Mouse (Mus musculus) layer of hippocampus, adult 2 months (tissue): ENCODE data around the gene Leprot. TPM values are rescaled to one million over a fixed set of nuclear protein-coding genes. Genes with fewer than 3 reads are reported as not detected.

Experiments
- DNase-seq, 2 experiments: peaks; one replicate each; pipeline ENCODE4 v3.0.0; 2022; ENCODE audit warnings: low spot score in 2 of 2
- H3K27ac ChIP-seq: fragments of 200-600 bp; 2 replicates; pipeline ENCODE4 v1.8.1; 2022
- H3K4me3 ChIP-seq: fragments of 200-600 bp; 2 replicates; pipeline ENCODE4 v1.8.1; 2022; ENCODE audit warnings: mild to moderate bottlenecking
- CTCF ChIP-seq: fragments of 200-600 bp; conservative IDR thresholded peaks from 2 replicates; pipeline ENCODE4 v1.8.1; 2022; ENCODE audit warnings: antibody characterized with exemption, mild to moderate bottlenecking, moderate library complexity
- total RNA-seq, 2 experiments: library from RNA; stranded (reverse); gene quantifications; 2 replicates each; pipeline ENCODE4 v1.2.3; 2021

Leprot gene
- total RNA-seq, 2 experiments from 2014 or later, result 27.4 to 27.9 TPM

DNA sequence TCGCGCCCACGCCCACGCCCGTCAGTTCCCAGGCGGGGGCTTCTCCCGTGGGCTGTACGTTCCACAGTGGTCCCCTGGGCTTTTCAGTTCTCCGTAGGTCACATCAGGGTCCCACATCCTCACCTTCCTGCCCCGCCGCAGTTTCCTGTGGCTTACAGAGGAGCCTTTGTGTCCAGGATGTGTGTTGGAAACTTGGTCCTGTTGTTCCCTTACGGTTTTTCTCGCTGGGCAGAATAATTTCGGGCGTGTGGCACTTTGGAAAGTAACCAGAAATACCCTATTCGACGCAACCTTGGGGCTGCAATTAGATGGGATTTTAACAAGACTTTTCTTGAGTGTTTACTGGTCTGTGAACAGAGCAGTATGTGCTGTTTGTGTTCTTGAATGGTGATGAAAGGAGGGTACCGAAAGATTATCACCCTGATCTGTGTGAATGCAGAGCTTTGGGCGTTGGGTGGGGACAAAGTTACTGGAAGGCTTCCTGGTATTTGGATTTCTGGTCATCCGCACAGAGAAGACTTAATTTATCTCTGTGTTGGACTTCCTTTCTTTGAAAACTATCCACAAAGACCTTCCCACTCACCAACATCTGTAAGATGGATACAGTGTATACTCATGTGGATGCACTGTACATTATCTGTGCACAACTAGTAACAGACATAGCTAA is 591 bp downstream of the Leprot start:
- TF ChIP-seq CTCF, result no peak
- H3K4me3 ChIP-seq, result peak overlapping the region; percentile 71
- H3K27ac ChIP-seq, result peak overlapping the region; percentile 98
- DNase-seq, result no peak

- no peak for DNase-seq
- H3K27ac ChIP-seq, result peak overlapping the region; percentile 98
- peak overlapping the region; percentile 71 for H3K4me3 ChIP-seq
- no peak for TF ChIP-seq CTCF
These were observed 1.2 kb downstream of the Leprot start for GRCm38 (mm10) chr4:101648745-101649144.

DNA sequence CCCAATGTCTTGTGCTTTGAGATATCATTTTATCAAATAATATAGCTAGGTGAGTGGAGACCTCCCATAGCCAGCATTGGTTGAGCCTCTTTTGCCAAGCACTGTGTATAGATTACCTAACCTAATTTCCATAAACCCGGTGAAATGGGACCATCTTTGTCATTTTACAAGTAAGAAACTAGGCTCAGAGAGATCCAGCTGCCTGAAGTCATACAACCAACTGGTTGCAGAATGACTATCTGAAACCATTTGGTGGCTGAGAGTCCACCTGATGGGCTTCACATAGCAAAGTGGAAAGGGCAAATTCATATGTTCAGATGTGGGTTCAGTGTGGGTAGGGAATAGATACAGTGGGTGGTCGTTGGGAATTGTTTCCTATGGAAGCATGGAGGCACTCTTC is 3.4 kb downstream of the Leprot start:
- no peak overlapping the region for H3K27ac ChIP-seq
- no peak for DNase-seq

DNA sequence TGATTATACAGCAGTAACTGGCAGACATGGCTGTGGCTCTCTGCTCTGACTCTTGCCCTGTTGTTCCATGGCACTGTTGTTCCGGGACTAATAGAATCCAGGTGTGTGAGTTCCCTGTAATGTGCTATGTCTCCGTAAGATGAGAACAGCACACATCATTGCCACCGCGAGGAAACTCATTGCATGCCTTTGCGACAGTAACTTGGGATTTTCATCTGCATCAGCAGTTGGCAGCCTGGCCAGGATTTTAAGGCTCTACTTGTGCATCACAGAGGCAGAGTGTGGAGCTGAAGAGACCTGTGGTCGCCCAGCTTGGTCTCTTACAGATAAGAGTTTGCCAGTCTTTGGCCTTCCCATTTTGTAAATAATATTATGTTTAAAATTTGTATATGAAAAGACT is 6.7 kb downstream of the Leprot start:
- TF ChIP-seq CTCF, result no peak
- Histone ChIP-seq H3K27ac (peak overlapping the region; percentile 56; the same call in 1 of the 2 replicates), H3K4me3 (no peak overlapping the region)
- no peak for DNase-seq

More for the DNA sequence above, 3.4 kb downstream of the Leprot start:
- TF ChIP-seq CTCF, result no peak
- H3K4me3 ChIP-seq, result no peak overlapping the region

- no peak for TF ChIP-seq CTCF
- peak overlapping the region; percentile 56; the same call in 1 of the 2 replicates for H3K27ac ChIP-seq
- DNase-seq, result peak; percentile 41 to 47
- H3K4me3 ChIP-seq, result no peak overlapping the region
These were observed 7.4 kb downstream of the Leprot start for GRCm38 (mm10) chr4:101654788-101655414.

DNA sequence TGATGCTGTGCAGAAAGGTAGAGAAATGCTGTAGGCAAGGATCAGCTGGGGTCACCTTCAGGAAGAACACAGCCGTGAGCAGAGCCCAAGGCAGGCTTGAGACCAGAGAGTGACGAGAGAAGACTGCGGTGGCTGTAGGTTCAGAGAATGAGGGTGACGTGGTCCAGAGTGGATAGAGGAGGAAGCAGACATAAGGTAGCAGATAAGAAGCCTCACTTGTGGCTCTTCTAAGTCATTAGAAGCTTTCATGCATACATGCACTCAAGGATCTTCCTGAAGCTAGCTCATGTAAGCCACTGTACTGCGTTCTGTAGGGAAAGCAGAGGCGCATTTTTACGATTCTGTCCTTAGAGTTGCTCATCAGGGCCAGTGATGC is 7.9 kb downstream of the Leprot start:
- Histone ChIP-seq H3K4me3 (no peak overlapping the region), H3K27ac (peak overlapping the region; percentile 56; the same call in 1 of the 2 replicates)
- DNase-seq, result no peak
- no peak for TF ChIP-seq CTCF

- no peak overlapping the region for H3K4me3 ChIP-seq
- no peak for TF ChIP-seq CTCF
- H3K27ac ChIP-seq, result peak overlapping the region; percentile 56; the same call in 1 of the 2 replicates
- DNase-seq, result no peak
These were observed 8.5 kb downstream of the Leprot start for GRCm38 (mm10) chr4:101656056-101656455.

- no peak for DNase-seq
- TF ChIP-seq CTCF, result peak; percentile 78
- peak overlapping the region; percentile 54 for H3K27ac ChIP-seq
- no peak overlapping the region for H3K4me3 ChIP-seq
These were observed 9.5 kb downstream of the Leprot start for GRCm38 (mm10) chr4:101656956-101657570.

GRCm38 (mm10) chr4:101664160-101664750 is 16.7 kb downstream of the Leprot start:
- no peak overlapping the region for H3K4me3 ChIP-seq
- DNase-seq, result peak in 1 of 2 experiments; percentile 52
- TF ChIP-seq CTCF, result peak; percentile 96
- H3K27ac ChIP-seq, result no peak overlapping the region

GRCm38 (mm10) chr4:101664766-101665165 is 17.2 kb downstream of the Leprot start:
- no peak overlapping the region for H3K27ac ChIP-seq
- DNase-seq, result no peak
- no peak overlapping the region for H3K4me3 ChIP-seq
- no peak; the same call in 1 of the 2 replicates for TF ChIP-seq CTCF

GRCm38 (mm10) chr4:101669161-101669560 is 21.6 kb downstream of the Leprot start:
- TF ChIP-seq CTCF, result no peak
- Histone ChIP-seq H3K4me3 (no peak overlapping the region), H3K27ac (no peak overlapping the region)
- DNase-seq, result no peak

GRCm38 (mm10) chr4:101669811-101670210 is 22.3 kb downstream of the Leprot start:
- no peak overlapping the region for H3K4me3 ChIP-seq
- TF ChIP-seq CTCF, result no peak
- H3K27ac ChIP-seq, result no peak overlapping the region
- no peak for DNase-seq

DNA sequence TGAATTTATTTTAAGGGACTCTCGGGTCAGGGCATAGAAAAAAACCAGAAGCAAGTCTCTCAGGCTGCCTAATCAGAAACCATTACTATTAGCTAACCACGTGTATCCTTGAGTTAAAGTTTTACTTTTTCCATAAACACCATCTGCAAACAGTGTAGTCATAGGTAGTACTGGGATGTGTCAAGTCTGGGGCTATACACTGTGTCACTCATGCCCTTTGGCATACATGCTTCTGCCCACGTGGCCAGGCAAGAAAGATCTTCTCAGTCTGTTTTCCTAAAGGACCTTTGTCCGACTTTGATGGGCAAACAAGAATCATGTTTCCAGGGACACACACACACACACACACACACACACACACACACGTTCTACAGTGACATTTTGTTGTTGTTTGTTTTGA is 27.3 kb downstream of the Leprot start:
- no peak for TF ChIP-seq CTCF
- H3K27ac ChIP-seq, result no peak overlapping the region
- no peak for DNase-seq

More for the DNA sequence above, 27.3 kb downstream of the Leprot start:
- no peak overlapping the region for H3K4me3 ChIP-seq
